Mouse (Mus musculus) fibroblast of lung, adult 2 months (primary cell): Measurements from ENCODE around the gene Ak9.
A peak's percentile ranks its signal among the peaks of the same experiment; 100 is the strongest.

Experiments used
- DNase-seq: peaks from one replicate; pipeline ENCODE4 v3.0.0-alpha.2; 2011; ENCODE audit warnings: low read depth

Gene Ak9

DNA sequence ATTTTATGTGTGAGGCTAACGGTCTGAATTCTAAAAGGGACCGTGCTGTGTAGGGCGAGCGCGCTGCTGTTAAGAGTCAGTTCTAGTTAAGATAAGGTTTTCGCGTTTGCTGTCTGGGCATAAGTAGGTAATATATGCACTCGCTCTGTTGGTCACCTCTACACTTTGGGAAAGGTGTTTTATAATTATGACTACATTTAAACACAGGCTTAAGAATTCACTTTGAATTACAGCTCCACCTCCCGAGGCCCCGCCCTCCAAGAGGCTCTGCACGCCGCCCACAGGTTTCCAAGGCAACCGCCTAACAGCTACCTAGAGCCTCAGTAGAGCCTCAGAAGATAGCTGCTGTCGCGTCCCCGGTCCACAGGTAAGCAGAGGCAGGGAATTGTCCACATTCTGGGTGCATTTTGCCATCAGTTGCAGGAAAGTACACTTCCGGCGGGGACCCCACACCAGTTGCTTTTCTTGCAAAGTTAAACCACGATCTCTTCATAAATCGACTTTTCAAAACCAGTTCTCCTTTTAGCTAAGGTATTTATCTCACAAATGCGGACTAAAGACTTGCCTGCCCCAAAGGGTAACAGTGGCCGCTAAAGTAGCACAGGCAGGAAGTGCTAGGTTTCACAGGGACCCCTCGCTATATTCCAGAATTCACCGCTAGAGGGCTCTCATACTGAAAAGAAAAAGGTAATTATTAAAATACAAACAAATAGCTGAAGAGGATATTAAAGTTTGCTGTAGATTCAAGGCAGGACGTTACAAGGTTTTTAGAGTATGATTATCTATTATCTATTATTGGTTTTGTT, at the start of gene Ak9:
Ak9 (plus strand) TSS at position 342 of the 806 bp plus-strand sequence.
- peak; percentile 53 for DNase-seq

DNA sequence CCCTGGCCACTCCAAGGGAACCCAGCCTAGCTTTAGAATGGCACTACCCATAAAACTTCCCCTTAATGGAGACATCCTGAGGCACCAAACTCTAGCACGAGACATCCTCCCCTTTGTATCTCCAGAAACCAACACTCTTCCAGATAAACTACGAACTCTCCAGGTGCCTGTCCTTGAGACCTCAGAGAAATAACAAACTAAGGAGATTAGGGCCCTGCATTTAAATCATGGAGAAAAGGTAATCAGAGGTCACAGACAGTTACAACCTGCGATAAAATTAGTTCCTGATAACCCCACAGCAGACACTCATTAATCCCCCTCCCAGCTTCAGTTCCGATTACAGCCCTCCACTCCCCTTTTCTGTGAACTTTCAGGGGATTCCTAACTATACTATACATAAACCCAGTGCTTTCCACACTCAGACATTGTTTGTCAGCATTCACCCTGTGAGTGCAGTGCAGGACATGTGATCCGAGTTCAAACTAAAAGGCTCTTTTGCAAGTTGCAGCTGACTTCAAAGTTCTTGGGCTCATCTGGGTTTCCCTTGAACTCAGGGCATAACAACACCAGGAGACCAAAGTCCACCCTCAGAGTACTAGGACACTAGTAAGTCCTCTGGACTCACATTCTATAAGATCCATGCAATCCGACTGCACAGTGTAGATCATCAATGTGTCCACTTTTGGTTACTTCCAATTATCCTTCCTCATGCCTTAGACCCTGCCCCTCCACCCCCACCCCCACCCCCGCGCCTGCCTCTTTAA, 43.4 kb upstream of the Ak9 start:
- no peak for DNase-seq

DNA sequence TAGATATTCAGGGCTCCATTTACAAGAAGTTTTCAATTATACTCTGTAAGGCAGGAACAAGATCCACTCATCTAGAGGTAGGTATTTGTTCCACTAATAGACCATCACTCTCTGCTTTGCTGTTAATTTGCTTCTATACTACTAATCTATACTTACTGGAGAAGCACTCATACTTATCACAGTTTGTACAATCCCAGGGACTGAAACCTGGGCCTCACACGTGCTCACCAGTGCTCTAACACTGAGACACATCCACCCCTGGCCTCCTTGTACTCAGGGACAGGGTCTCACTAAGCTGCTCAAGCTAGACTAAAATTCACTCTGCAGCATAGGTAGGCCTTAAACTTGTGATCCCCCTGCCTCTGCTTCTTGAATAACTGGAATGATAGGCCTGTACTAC, 42.6 kb upstream of the Ak9 start:
- no peak for DNase-seq

DNA sequence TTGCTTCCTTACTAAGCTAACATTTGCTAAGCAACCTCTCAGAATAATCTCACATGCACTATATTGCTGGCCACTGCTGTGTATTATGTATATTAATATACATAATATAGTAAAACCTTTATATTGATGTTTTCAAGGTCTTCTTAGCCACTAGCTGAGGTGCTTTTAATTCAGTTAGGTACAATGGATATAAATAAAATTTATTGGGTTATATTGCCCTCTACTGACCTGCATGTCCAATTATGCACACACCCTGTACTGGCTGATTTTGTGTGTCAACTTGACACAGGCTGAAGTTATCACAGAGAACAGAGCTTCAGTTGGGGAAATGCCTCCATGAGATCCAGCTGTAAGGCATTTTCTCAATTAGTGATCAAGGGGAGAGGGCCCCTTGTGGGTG, 41.9 kb upstream of the Ak9 start:
- no peak for DNase-seq

DNA sequence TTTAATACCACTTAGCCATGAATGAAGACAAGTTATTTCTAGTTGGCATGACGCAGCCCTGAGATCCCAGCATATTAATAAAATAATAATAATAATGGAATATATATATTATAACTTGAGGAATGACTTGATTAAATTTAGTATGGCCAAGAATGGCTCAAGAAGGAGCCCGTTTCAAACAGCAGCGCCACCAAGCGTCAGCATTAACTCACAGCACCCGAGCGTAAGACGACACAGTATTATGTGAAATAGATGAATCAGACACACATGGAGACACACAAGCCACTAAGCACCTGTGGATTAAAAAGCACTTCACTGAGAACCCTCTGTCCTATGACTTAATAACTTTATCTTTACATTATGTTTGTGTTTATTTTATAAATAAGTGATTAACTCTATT, 31.9 kb upstream of the Ak9 start:
- no peak for DNase-seq

DNA sequence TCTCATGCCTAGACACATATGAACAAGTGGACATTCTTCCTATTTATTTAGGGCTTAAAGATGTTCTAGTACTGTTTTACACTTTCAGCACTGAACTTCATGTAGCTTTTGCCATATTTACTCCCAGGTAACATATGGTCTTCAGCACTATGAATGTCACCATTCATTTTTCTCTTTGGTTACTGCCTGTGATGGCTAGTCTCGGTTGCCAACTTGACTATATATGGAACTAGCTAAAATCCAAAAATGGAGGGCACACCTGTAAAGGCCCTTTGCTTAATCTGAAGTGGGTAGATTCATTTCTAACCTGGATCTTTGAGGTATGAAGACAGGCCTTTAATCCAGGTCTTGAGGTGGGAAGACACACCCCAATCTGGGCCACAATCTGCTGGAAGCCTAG, 28.9 kb upstream of the Ak9 start:
- DNase-seq: no peak

DNA sequence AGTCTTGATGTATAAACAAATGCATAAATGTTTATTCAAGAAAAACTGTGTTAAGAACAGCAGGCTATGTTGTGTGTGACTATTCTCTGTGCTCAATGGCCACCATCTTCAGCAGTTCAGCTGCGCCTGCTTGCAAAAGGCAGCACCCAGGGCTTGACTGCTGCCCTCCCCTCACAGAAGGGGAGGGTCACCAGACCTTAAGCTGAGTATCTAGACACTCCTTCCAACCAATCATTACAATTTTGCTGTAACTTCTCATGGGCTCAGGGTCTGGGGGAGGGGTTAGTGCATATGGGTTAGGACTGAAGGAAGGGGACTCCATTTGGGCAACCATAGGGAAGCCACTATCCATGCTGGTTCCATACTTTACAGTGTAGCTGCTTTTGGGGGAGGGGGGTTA, 25.0 kb upstream of the Ak9 start:
- DNase-seq: no peak

DNA sequence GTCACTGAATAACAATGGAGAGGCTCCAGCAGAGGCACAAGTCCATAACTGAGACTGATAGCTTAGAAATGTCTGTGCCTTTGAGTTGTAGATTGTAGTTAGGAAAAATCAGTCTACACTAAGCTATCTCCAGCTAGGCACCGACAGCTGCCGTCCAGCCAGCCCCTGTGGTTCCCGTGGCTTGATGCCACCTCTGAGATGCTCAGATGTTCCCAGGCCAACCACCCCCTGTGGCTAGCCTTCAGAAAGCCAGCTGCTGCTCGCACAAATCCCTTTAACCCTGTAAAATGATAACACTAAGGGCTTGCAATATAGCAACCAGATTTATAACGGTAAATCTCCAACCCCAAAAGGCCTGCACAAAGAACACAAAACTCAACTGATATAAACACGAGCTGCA, 23.6 kb upstream of the Ak9 start:
- DNase-seq: no peak

DNA sequence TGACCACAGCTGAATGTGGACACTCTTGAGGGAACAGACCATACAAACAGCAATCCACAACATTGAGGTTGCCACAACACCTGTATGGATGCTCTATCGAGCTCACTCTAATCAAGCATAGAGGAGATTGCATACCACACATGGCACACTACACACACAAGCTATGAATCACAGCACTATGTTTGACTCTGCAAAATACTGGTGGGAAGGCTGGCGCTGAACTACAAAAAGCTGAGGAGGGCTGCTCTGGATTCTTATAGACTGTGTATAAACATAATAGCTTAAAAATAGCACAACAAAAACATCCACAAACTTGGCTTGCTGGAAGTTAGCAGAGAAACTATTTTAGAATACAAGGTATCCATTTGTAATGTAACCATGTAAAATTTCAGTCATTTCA, 23.0 kb upstream of the Ak9 start:
- no peak for DNase-seq

DNA sequence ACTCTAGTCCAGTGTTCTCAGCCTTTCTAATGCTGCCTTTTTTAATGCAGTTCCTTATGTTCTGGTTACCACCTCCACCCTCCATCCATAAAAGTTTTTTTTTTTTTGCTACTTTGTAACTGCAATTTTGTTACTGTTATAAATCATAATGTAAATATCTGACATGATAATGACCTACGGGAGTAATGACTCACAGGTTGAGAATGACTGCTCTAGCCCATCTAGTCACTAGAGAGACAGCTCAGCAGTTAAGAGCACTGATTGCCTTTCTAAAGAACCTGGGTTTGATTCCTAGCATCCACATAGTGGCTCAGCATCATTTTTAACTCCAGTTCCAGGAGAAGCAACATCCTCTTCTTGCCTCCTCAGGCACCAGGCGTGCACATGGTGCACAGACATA, 21.7 kb upstream of the Ak9 start:
- DNase-seq: no peak

DNA sequence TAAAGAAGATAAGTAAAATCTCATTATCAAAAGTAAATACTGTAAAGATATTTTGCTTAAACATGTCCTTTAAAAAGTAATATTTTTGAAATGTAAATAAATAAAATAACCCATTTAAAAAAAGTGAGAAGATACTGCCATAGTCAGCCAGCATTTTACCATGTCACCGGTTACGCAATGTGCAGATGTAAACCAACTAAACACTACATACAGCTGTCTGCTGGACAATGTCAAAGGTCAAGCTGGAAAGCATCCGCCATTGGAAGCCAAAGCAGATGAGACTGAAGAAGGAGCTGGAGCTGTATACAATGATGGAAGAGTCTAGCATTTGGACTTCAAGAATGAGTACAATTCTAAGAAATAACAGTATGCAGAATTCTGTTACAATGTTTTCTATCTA, 16.2 kb upstream of the Ak9 start:
- no peak for DNase-seq

DNA sequence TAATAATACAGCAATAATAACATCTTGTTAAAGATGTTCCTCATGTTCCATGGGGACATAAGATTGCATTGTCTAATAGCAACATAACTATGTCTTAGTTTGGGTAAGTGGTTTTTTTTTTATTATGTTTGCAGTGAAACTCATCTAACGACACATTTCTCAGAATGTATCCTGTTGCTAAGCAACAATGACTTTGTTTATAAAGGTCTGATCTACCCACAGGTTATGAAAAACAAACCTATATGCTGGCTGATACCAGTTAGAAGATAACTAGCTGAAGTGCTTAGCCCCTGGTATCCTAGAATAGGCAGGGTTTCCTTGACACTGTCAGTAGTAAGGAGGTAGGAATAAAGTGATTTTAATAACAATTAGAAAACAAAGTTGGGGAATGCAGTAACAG, 15.7 kb upstream of the Ak9 start:
- DNase-seq: no peak

DNA sequence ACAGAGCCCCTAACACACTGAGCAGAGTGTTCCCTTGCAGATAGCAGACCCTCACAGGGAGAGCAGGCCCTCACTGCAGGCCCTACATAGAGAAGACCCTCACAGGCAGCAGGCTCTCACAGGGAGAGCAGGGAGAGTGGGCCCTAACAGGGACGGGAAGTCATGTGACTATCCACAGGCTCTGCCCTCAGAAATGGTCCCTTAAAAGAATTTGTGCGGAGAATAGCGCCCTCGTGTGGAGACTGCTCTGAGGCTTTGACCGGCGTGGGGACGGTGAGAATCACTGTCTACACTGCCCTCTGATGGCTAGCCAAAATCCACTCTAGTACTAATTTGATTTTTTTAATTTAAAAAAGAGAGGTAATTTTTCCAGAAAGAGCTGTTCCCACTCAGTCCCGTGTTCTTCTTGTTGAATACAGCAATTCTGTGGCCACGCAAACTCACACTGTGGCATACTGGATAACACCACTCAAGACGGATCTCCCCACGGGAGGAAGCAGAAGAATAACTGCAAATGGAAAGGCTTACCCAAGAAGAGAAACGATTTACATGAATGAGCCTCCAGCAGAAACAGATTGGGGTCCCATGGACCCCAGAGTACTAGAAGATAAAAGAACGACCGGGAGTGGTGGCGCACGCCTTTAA, 14.9 kb upstream of the Ak9 start:
- DNase-seq: peak; percentile 46

DNA sequence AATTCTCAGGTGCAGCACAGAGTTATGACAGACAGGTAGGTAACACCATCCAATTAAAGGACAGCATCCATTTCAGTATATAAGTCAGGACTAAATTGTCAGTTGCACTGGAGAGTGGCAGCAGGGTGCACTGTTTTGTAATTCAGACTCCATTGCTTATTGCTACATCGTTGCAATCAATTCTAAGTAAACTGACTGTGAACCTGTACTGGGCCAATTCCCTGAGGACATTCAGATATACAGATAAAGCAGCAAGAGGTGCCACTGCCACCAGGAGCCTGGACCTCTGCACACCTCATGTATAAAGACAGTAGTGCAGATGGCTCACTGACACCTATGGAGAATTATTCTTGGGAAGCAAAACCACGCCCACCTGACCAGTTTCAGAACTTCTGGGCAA, 12.8 kb upstream of the Ak9 start:
- no peak for DNase-seq

DNA sequence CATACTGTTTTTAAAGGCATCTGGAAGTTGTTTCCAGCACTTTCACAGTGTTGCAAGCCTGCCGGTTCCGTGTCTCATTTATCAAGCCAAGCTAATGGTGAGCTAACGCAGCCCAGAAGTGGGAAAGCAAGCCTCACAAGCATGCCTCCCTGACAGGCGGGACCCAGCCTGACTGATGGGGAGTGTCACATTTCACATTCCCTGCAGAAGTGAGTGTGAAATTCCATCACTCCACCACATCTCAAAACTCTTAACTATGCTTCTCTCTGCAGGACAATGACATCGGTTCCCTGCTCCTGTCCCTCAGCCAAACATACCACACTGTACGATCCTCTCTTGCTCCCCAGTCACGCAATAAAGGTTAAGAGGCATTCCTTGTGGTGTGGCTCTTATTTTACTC, 10.8 kb upstream of the Ak9 start:
- DNase-seq: peak; percentile 67

DNA sequence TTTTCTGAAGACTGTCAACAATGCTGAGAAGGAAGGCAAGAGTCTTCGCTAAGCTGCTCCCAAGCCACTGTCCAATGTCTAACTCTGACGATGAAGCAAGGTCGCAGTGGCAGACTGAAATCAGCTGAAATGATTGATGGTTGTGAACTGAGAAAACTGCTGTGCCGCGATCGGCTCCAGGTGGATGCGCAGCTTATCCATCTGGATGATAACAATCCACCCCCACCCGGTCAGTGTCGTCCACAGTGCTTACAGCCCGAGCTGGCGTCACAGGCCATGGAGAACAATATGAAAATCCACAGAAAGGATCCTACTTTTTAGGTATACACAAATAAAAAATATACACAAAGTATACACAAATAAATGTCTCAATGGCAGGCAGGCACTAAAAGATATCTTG, 9.0 kb upstream of the Ak9 start:
- no peak for DNase-seq

DNA sequence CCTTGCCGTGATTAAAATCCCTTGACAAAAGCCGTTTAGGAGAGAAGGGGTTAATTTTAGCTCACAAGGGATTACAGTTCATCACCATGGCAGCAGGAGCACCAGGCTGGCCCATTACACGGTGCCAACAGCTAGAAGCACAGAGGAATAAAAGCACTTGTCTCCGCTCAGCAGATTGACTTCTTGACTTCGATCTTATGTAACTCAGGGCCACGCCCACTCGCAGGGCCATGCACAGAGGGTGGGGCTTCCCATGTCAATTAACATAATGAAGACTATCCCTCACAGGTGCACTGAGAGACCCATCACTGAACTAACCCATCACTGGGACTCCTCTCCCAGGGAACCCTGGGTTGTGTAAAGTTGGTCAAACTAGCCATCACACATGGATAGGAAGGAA, 8.6 kb upstream of the Ak9 start:
- no peak for DNase-seq

DNA sequence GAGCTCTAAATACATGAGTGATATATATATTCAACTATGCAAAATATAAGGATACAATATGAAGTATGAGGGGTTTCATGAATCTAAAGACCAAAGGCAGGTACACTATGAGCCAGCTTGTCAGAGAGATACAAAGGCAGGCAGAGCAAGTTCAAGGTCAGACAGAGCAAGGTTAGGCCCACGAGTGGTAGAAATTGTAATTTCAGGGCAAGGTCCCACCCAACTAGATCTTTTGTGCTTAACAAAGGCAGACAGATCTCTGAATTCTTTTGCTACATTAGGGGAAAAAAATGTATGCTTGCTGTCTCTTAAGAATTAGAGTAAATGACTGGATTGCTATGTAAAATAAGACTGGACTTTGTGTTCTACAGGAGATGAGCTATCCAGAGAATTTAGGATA, 3.6 kb upstream of the Ak9 start:
- no peak for DNase-seq

DNA sequence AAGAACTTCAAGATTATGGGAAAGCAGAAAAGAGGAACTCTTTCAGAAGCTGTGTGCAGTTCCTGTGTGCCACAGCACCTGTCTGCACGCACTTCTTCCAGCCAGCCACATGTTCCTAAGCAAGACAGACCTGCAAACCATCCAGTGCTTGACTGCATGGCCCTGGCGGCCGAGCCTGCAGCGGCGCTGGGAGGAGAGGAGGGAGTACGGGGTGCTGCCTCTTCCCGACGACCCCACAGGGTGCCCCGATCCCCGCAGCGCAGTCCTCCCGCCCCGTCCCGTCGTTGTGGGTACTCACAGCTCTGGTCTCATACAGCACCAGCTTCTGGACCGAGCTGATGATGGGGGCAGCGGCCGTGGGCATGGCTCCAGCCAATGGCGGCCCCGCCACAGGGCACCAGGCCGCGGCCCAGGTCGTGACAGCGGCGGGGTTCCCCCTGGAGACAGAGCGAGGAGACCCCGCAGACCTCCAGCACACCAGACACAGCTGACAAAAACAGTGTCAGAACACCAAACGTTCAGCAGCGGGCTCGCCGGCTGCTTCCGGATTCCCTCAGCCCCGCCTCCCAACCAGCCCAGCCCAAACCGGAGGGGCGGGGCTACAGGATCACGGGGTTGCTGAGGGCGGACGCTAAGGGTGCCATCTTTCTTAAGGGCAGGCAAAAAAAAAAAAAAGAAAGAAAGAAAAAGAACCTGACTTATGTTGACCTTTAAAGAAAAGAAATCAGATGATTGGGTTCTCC, 920 bp upstream of the Ak9 start, which contains the start of gene Fig4:
Fig4 (minus strand) TSS at position 572 of the 743 bp plus-strand sequence.
- DNase-seq: peak; percentile 47

DNA sequence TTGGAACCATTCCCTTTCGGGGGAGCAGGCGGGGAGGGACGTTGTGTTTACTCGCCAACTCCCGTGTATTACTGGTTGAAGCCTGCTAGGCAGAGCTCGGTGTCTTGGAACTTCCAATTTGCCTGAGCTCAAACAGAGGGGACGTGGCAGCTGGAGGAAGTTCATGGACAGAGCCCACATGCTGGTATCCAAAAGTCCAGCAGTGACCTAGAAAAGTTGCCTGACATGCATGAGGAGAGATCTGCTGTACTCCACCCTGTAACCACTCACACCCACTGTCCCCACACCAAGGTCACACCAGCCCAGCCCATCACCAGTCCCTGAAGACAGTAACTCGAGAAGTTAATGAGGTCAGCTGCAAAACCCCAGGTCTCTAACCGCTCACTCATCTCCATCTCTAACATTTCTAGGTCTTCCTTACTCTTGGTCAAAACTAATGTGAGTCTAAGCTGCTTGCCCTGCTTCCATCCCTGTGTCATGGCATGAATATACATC, 1.2 kb downstream of the Ak9 start:
- DNase-seq: no peak

DNA sequence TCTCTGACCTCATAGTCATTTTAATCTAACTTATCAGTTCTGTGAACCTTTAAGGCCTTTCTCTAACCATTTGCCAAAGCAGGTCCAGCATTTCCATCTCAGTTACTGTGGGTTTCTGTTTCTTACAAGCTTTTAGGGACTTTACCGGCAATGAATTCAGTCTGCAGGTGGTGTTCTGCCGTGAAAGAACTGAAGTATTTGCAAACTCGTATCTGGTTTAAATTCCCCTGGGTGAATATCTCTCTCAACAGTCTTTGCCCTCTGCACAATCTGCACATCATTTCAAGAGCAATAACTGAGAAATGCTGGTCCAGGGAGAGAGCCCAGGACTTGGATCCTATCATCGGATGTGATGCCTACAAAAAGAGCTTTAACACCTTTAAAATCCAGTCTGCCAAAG, 4.4 kb downstream of the Ak9 start:
- no peak for DNase-seq

DNA sequence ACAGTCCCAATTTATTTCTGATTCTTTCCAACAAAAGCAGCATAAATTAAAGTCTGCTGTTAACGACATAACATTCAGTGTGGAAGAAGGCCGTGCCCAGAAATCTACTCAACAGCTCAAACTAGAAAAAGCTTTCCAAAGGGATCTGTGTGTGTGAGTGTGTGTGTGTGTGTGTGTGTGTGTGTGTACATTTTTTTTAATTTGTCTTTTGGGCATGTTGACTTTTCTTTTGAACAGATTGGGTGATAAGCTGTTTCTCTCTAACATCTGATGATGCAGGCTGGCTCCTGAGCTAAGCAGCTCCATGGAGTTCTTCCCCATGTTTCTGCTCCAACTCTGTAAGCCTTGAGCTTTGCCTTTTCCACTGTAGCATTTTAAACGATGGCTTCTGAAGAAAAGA, 12.1 kb downstream of the Ak9 start:
- no peak for DNase-seq
